Mouse (Mus musculus) stomach, embryonic 14.5 days (tissue): ENCODE measurements at regions not wholly inside any gene's neighbourhood (a gene's known extent, or its start where the extent isn't known, plus 50 kb on each side); places are given as distances from the start of the nearest gene placed in this dataset.

Experiments
- ATAC-seq: fragments of 200-750 bp; cut with Nextera tagmentation; 2 replicates; pipeline ENCODE4 v1.8.0; 2017; ENCODE audit warnings: low read depth, moderate TSS enrichment; ENCODE audit not compliant: insufficient number of reproducible peaks, insufficient read depth, low FRiP score
- H3K27ac ChIP-seq: fragments of 300-500 bp; sonication (generic); 2 replicates; pipeline ENCODE4 v1.5.1; 2014; ENCODE audit warnings: mild to moderate bottlenecking, low read length, moderate library complexity, mixed read lengths
- H3K27me3 ChIP-seq: fragments of 300-500 bp; sonication (generic); 2 replicates; pipeline ENCODE4 v1.6.1; 2014; ENCODE audit warnings: low read length, control low read depth, mixed read lengths; ENCODE audit not compliant: control insufficient read depth, insufficient read depth
- H3K36me3 ChIP-seq: fragments of 300-500 bp; sonication (generic); 2 replicates; pipeline ENCODE4 v1.6.1; 2014; ENCODE audit warnings: mild to moderate bottlenecking, control low read depth, low read length, moderate library complexity, mixed read lengths; ENCODE audit not compliant: control insufficient read depth, insufficient read depth
- H3K4me1 ChIP-seq: fragments of 300-500 bp; sonication (generic); 2 replicates; pipeline ENCODE4 v1.6.1; 2014; ENCODE audit warnings: low read length, control low read depth, mixed read lengths; ENCODE audit not compliant: control insufficient read depth, insufficient read depth
- H3K4me2 ChIP-seq: fragments of 300-500 bp; sonication (generic); replicated peaks from 2 replicates; pipeline ENCODE4 v1.6.1; 2014; ENCODE audit warnings: low read depth, low read length, control low read depth
- H3K4me3 ChIP-seq: fragments of 300-500 bp; sonication (generic); 2 replicates; pipeline ENCODE4 v1.5.1; 2014; ENCODE audit warnings: low read depth, low read length, control low read depth
- H3K9ac ChIP-seq: fragments of 300-500 bp; sonication (generic); replicated peaks from 2 replicates; pipeline ENCODE4 v1.6.1; 2014; ENCODE audit warnings: low read depth, mild to moderate bottlenecking, control low read depth, low read length, moderate library complexity, mixed read lengths
- H3K9me3 ChIP-seq: fragments of 300-500 bp; sonication (generic); 2 replicates; pipeline ENCODE4 v1.6.1; 2016; ENCODE audit warnings: low read depth, low read length, control low read depth; ENCODE audit not compliant: control insufficient read depth
- WGBS: fragments of 180-500 bp; shearing (Covaris S2); extraction: QIAGEN DNeasy Blood & Tissue Kit; methylation state at CpG from one replicate; pipeline ENCODE4 v1.1.7; 2014; 5-methylcytosine and 5-hydroxymethylcytosine counted together

GRCm38 (mm10) chr13:35537936-35538335, 121.7 kb upstream of the Cdyl start:
- Histone ChIP-seq H3K36me3 (no peaks in the 10 kb centered on the region), H3K4me3 (no peak overlapping the region), H3K27me3 (no peaks in the 10 kb centered on the region), H3K9ac (no peak overlapping the region), H3K4me1 (no peaks in the 10 kb centered on the region), H3K27ac (no peak overlapping the region), H3K4me2 (no peak overlapping the region), H3K9me3 (no peaks in the 10 kb centered on the region)
- WGBS, result 84% methylated on average over 5 of the region's 5 CpGs
- no peak for ATAC-seq

GRCm38 (mm10) chr13:35540433-35540832, 119.2 kb upstream of the Cdyl start:
- 79% methylated on average over 2 of the region's 2 CpGs for WGBS
- Histone ChIP-seq H3K27me3 (no peaks in the 10 kb centered on the region), H3K4me1 (no peaks in the 10 kb centered on the region), H3K4me3 (no peak overlapping the region), H3K9ac (no peak overlapping the region), H3K9me3 (no peaks in the 10 kb centered on the region), H3K4me2 (no peak overlapping the region), H3K36me3 (no peaks in the 10 kb centered on the region), H3K27ac (no peak overlapping the region)
- no peak for ATAC-seq

GRCm38 (mm10) chr13:35541053-35541452, 118.6 kb upstream of the Cdyl start:
- no peak overlapping the region for H3K9ac ChIP-seq
- no peaks in the 10 kb centered on the region for H3K9me3 ChIP-seq
- ATAC-seq, result no peak
- no peak overlapping the region for H3K4me2 ChIP-seq
- no peak overlapping the region for H3K4me3 ChIP-seq
- 57% methylated on average over 6 of the region's 6 CpGs for WGBS
- no peak overlapping the region for H3K27ac ChIP-seq
- no peaks in the 10 kb centered on the region for H3K36me3 ChIP-seq
- no peaks in the 10 kb centered on the region for H3K4me1 ChIP-seq
- no peaks in the 10 kb centered on the region for H3K27me3 ChIP-seq

- H3K9me3 ChIP-seq, result no peaks in the 10 kb centered on the region
- H3K9ac ChIP-seq, result no peak overlapping the region
- no peak overlapping the region for H3K4me2 ChIP-seq
- ATAC-seq, result no peak
- no peaks in the 10 kb centered on the region for H3K4me1 ChIP-seq
- H3K36me3 ChIP-seq, result no peaks in the 10 kb centered on the region
- H3K27ac ChIP-seq, result no peak overlapping the region
- no peak overlapping the region for H3K4me3 ChIP-seq
- no peaks in the 10 kb centered on the region for H3K27me3 ChIP-seq
- 45% methylated on average over 1 of the region's 1 CpGs for WGBS
Measured at GRCm38 (mm10) chr13:35564006-35564405, 95.6 kb upstream of the Cdyl start.

- no peak overlapping the region for H3K4me2 ChIP-seq
- ATAC-seq, result peak; percentile 53; the same call in 1 of the 2 replicates
- no peak overlapping the region for H3K27ac ChIP-seq
- H3K4me1 ChIP-seq, result no peaks in the 10 kb centered on the region
- H3K4me3 ChIP-seq, result no peak overlapping the region
- no peaks in the 10 kb centered on the region for H3K27me3 ChIP-seq
- no peaks in the 10 kb centered on the region for H3K9me3 ChIP-seq
- H3K9ac ChIP-seq, result no peak overlapping the region
- no peaks in the 10 kb centered on the region for H3K36me3 ChIP-seq
- 22% methylated on average over 3 of the region's 3 CpGs for WGBS
Measured at GRCm38 (mm10) chr13:35581616-35582015, 78.0 kb upstream of the Cdyl start.

GRCm38 (mm10) chr13:35598003-35598402, 61.6 kb upstream of the Cdyl start:
- Histone ChIP-seq H3K27ac (no peak overlapping the region), H3K9me3 (no peaks in the 10 kb centered on the region; the same call in 1 of the 2 replicates), H3K27me3 (no peaks in the 10 kb centered on the region), H3K4me2 (no peak overlapping the region), H3K36me3 (no peaks in the 10 kb centered on the region), H3K4me3 (no peak overlapping the region), H3K4me1 (no peaks in the 10 kb centered on the region), H3K9ac (no peak overlapping the region)
- ATAC-seq, result no peak
- WGBS, result 85% methylated on average over 5 of the region's 5 CpGs

- Histone ChIP-seq H3K9me3 (no peaks in the 10 kb centered on the region; the same call in 1 of the 2 replicates), H3K36me3 (no peaks in the 10 kb centered on the region), H3K4me3 (no peak overlapping the region), H3K27me3 (no peaks in the 10 kb centered on the region), H3K9ac (no peak overlapping the region), H3K4me1 (no peaks in the 10 kb centered on the region), H3K27ac (no peak overlapping the region), H3K4me2 (no peak overlapping the region)
- 82% methylated on average over 2 of the region's 2 CpGs for WGBS
- no peak for ATAC-seq
Measured at GRCm38 (mm10) chr13:35601560-35602135, 58.0 kb upstream of the Cdyl start.

- ATAC-seq, result no peak
- Histone ChIP-seq H3K4me1 (no peaks in the 10 kb centered on the region), H3K36me3 (no peaks in the 10 kb centered on the region), H3K9ac (no peak overlapping the region), H3K9me3 (no peaks in the 10 kb centered on the region; the same call in 1 of the 2 replicates), H3K4me2 (no peak overlapping the region), H3K27me3 (no peaks in the 10 kb centered on the region), H3K27ac (no peak overlapping the region), H3K4me3 (no peak overlapping the region)
- WGBS, result 87% methylated on average over 5 of the region's 5 CpGs
Measured at GRCm38 (mm10) chr13:35603080-35603479, 56.6 kb upstream of the Cdyl start.

- H3K27ac ChIP-seq, result no peak overlapping the region
- H3K9me3 ChIP-seq, result no peaks in the 10 kb centered on the region; the same call in 1 of the 2 replicates
- 42% methylated on average over 1 of the region's 1 CpGs for WGBS
Measured at GRCm38 (mm10) chr13:35604061-35604460, 55.6 kb upstream of the Cdyl start.

More at GRCm38 (mm10) chr13:35604061-35604460, 55.6 kb upstream of the Cdyl start:
- H3K9ac ChIP-seq, result no peak overlapping the region
- no peaks in the 10 kb centered on the region for H3K36me3 ChIP-seq
- no peak overlapping the region for H3K4me3 ChIP-seq
- ATAC-seq, result peak; percentile 85
- H3K27me3 ChIP-seq, result no peaks in the 10 kb centered on the region
- no peak overlapping the region for H3K4me2 ChIP-seq
- H3K4me1 ChIP-seq, result no peaks in the 10 kb centered on the region
